Mouse (Mus musculus) embryo, embryonic 10 days (tissue): Measurements from ENCODE around the gene Six6.

ENCODE experiments used
- DNase-seq: peaks from one replicate; pipeline ENCODE4 v3.0.0-alpha.2; 2015; ENCODE audit warnings: low spot score

The Six6 gene

DNA sequence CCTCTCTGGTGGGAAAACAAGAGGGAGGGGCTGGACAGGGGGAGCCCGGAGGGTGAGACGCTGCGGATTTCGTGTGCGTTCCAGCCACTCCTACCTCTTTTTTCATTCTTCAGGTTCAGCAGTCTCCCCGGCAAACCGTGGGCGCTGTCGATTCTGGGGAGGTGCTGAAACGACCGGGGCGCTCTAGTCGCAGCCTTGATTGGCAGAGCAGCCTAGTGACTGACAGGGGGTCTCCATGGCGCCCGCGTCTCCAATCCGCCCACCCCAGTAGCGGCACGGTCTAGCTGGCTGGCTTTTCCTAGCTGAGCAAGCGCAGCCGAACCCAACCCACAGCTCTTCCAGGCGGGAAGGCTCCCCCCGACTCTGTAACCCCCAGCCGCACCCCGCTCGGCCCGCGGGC, at the start of gene Six6:
TSS of gene Six6 (plus strand) at position 277 of the 400 bp plus-strand sequence.
- peak; percentile 65 for DNase-seq

DNA sequence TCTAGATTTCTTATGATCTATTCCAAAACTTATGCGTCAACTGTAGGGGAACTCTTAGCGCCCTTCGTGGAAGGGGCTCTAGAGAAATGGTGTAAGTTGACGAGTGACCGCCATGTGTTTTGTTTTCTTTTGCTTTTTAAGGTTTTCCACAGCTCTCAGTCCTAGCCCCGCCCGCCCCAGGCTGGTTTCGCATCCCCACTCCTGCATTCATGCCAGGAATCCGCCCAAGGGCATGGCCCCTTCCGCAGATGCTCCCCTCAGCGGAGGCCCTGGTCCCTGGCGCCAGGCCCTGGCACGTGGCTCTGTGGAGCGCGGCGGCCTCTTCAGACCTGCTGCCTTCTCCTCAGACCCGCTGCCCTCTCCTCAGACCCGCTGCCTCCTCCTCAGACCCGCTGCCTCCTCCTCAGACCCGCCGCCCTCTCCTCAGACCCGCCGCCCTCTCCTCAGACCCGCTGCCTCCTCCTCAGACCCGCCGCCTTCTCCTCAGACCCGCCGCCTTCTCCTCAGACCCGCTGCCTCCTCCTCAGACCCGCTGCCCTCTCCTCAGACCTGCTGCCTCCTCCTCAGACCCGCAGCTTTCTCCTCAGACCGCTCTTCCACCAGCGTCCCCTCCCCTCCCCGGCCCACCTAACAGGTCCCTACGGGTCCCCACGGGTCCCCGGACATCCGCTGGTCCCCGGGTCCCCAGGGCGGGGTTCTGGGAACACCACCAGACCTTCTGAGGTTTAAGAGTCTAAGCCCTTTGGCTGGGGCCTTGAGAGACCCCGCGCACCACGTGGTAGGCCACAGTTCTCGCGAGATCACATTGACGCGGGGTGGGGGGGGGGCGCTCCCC, 22.3 kb upstream of the Six6 start:
- DNase-seq, result peak; percentile 60

DNA sequence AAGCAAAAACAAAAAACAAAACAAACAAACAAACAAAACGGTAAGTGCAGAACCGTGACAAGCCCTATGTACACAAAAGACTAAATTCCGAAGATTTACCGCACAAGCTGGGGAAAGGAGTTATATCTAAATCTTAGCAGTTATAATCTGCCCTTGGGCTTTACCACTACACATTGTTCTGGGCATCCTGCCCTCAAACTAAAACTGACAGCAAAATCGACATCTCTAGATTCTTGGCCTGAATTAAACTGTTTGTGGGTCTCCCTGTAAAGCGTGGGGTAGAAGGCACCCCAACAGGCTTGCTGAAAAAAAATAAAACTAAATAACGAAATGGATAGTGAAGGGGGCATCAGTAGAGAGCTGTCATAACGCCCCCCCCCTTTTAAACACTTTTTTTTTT, 2.9 kb upstream of the Six6 start:
- DNase-seq, result no peak

DNA sequence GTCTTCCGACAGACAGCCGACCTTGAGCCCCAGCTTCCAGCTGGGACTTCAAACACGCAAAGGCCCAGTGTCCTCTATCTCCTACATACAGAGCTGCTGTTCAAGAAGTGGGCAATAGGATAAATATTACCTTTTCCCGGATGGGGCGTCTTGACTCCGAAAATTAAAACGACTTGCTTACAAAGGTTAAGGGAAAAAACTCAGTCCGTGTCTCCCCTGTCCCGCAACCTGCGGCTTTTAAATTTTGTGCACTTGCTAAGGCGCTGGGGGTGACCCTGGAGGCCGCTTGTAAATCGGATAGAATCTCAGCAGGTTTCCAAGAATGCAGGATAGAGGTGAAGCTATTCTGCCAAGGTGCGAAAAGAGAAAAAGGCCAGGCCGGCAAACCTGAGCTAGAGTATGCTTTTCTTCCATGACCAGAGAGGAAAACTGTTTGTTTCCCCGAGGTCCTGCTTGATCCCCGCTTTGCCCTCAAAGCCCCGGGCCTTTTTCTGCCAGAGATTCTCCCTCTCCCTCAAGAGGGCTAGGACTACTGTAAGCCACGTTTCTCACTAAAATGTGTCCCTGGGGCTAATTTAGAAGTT, 2.1 kb upstream of the Six6 start:
- DNase-seq, result no peak

DNA sequence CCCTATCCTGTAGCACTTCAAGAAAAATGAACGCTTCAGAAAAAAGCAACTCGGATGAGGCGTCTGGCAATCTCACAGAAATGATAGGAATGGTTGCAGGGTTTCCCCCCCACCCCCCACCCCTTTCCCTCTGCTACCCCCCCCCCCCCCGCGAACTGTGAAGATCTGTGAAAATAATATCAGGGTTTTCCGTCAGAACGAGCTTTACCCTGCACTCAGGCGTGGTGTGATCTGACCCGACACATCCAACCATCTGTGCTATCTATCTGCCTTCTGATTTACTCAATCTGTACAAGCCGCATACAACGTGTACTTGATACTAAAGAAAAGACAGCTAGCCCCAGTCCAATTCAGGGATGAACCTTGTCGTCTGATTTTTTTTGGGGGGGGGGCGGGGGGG, 1.5 kb upstream of the Six6 start:
- DNase-seq, result peak; percentile 30

DNA sequence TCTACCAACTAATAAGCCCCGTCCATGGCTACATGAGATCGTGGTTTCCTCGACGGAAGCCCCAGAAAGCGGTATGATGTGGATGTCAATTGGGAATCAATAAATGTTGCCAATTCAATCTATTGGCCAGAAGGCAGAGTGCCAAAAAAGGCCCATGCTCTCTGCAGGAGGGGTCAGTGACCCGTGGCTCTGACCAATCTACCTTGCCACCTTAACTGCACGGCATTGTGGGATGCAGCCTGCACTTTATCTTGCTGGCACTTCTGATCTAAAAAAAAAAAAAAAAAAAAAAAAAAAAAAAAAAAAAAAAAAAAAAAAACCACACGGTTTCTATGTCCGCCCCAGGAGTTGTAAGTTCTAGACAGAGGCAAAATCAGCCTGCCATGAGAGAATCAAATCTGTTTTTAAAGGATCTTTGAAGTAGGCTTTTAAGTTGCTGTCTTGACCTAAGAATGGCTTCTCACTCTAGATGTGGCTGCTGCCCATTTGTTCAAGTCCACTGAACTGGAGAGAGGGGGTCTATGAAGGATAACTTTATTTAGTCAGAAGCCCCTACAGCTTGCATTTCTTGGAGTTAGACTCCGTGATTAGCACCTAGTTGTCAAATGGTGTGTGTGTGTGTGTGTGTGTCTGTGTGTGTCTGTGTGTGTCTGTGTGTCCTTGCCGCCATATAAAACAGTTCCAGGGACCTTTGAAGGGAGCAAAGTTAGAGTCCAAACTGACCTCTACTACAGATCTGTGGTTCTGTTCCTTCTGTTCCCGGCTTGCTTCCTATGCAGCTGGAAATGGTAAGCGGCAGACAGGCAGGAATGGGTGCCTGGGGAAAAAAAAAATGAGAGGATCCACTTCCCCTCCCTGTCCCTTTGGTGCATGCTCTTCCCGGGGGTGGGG, 847 bp upstream of the Six6 start:
- DNase-seq, result peak; percentile 27

DNA sequence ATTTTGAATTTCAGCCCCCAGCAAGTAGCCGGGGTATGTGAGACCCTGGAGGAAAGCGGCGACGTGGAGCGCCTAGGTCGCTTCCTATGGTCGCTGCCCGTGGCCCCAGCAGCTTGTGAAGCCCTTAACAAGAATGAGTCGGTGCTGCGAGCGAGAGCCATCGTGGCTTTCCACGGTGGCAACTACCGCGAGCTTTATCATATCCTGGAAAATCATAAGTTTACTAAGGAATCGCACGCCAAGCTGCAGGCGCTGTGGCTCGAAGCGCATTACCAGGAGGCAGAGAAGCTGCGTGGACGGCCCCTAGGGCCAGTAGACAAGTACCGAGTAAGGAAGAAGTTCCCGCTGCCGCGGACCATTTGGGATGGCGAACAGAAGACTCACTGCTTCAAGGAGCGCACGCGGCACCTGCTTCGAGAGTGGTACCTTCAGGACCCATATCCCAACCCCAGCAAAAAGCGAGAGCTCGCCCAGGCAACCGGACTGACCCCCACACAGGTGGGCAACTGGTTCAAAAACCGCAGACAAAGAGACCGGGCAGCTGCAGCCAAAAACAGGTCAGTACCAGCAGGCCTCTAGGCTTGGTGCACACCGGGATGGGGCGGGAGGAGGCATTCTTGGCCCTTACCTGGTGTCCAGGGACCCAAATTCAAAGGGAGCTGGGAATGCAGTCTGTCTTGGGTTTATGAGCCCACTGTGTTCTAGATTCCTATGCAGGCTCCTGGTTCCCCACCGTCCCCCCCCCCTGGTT, 554 bp downstream of the Six6 start, which contains the start of gene 4930447C04Rik:
TSS of gene 4930447C04Rik (minus strand) at position 704 of the 751 bp plus-strand sequence.
- peak; percentile 28 for DNase-seq

DNA sequence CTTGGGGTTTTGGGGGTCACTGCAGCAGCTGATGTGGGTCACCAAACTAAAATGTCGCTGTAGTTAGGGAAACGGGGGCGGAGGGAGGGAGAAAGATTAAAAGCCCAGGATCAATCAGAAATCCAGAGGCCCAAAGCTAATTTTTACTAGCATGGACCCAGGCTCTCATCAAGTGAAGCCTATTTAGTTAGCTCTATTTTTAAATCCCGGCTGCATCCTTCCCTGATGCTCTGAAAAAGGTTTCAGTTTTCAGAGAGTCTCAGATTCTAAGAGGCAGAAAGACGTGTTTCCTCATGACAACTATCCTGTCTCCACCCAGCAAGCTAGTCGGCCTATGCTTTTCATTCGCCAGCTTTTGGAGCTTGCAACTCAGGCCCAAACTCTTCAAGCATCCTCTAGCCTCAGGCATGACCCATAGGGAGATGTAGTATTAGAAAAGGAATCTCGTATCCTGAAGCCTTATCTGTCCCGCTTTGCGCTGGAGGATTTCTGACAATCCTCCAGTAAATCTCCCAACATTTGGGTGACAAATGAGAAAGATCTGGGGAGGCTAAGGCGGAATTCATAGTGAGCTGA, 1.2 kb downstream of the Six6 start:
- peak; percentile 22 for DNase-seq

DNA sequence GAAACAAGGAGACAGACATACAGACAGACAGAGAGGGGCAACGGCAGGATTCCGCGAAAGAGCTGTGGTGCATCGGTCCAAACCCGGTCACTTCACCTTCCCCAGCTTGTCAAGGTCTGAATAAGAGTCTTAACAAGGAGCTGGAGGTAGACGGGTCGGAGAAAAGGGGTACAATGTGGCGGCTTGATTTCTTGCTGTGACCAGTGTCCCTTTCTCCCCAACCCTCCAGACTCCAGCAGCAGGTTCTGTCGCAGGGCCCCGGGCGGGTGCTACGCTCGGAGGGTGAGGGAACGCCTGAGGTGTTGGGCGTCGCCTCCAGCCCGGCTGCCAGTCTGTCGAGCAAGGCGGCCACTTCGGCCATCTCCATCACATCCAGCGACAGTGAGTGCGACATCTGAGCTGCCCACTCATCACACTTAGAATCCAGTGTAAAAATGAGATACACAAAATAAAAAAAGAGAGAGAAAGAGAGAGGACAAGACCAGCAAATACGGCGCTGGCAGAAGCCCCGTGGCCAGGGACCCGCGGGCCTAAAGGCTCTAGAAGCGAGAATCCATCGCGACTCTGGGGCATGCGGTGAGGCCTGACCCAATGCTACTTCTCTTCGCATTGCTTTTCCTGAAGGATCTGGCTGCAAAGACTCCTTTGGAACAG, 1.8 kb downstream of the Six6 start:
- DNase-seq, result peak; percentile 68

DNA sequence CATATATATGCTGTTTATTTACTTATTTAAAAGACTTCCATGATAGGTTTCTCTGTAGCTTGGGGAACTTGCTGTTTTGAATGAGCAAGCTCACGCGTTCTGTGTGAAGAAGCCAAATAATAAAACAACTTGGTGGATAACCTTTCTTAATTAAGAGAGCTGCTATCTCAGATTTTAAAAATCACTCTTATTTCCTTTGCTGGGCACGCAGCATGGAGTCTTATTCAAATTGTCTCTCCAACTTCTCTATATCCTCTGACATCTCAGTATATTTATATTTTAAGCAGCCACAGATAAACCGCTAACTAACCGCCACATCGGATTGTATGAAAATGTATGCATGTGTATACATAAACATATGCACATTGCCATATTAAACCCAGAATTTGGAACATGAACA, 2.5 kb downstream of the Six6 start:
- DNase-seq, result no peak

DNA sequence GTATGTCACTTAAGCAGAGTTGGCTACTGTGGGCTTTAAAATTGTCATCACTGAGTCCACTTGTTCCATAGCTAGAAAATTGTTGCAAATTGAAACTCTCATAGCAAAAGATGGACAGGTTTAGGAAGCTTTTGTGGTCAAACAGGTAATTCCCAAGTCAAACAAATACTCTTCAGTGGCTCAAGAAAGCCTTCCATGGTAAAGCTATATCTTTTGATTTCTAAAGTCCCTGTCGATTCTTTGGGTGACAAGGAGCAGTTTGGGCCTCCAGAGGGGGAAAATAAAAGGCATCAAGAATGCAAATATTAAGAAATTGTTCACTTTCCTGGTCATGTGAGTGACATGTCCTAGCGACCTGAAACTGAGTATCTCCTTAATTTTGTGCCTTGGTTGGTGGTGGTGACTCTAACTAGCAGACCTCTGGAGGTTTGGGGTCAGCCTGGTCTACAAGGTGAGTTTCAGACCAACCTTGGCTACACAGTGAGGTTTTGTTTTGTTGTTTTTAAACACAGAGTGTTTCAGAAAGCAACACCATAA, 4.0 kb downstream of the Six6 start:
- no peak for DNase-seq

DNA sequence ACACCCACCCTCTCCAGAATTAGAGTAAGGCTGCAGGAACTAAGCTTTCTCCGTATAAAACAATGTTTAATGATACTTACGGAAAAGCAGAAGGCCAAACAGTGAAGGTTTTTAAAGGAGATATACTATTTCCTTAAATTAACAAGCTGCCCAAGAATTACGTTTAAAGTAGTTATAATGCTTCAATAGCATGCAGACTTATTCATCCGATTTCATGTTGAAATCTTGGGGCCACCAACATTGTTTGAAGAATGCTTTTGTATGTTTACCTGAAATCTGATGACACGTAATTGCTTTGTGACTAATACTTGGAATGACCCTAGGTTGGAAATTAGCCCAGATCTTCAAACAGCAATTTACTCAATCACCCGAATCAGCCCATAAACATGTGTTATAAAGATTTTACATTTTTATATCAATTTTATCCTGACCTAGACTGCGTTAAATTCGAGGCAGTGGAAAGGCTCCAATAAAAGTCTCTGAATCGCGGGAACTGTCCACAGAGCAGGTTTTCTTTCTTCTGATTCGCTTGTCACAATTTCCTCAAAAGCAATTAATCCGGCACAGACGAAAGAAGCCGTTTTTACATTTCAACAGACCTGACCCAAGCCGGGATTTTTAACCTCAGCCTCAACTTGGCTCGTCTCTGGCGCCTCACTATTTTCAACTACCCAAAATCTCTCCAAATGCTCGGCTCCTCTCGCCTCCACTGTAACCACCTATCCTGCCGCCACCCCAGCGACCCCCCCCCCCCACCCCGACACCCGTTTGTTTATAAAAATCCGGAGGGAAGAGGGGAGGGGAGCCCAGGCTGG, 4.9 kb downstream of the Six6 start:
- peak; percentile 45 for DNase-seq

DNA sequence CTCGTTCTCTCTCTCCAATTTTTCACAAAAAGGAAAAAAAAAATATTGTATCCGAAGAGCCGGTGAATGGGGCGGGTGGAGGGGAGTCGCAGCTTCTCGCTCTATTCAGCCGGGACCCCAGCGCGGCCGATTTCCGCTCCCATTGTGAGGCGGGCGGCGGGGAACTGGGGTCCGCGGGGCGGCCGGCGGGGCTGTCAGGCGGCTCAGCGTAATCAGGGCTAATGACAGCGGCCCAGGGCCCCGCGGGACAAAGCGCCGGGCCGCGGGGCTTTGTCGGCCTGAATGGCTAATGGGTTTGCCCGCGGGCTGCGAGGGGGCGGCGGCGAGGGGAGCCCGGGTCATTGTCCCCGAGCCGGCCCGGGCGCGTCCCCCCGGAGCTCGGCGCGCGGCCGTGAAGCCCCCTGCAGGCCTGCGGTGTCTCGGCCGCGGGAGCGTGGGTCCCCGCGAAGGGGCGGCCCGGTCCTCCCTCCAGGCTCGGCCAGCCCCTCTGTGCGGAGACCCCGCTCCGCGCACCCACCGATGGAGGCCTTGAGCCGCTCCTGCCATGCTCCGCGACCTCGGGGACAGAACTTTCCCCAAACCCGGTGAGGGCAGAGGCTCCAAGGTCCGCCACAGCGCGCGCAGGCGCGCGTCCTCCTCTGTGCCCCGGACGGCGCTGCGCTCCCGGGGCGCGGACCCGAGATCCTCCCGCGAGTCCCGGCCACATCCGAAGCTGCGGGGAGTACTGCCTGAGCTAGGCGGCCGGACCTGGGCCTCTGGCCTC, 5.8 kb downstream of the Six6 start:
- peak; percentile 65 for DNase-seq

DNA sequence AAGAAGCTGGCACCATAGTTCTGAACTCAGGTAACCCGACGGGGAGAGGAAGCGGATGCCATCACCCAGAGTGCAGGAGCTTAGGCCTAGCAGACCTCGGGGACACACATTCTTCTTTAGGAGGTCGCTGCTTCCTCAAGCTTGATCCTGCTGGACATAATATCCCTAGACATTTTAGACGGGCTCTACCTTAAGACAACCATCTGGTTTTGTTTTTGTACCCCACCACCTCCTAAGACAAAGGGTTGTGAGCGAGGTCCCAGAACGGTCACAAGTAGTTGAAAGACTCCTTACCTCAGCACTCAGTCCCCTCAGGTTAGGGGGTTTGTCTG, 6.3 kb downstream of the Six6 start:
- peak; percentile 42 for DNase-seq

DNA sequence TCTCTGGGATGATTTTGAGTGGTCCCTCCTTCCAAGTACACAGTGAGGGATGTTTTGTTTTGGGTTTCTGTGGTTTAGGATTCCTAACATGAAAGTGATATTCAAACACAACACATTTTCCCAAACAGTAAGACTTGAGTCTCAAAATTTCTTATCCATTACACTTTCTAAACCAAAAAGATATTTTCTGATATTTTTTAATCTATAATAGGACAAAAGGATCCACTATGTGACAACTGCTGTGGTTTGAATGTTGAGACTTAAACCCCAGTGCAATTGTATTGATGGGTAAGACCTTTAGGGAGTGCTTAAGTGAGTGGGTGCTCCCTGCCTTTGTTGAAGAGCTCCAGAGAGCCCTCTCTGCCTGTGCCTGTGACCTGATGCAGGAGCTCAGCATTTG, 7.1 kb downstream of the Six6 start:
- no peak for DNase-seq

DNA sequence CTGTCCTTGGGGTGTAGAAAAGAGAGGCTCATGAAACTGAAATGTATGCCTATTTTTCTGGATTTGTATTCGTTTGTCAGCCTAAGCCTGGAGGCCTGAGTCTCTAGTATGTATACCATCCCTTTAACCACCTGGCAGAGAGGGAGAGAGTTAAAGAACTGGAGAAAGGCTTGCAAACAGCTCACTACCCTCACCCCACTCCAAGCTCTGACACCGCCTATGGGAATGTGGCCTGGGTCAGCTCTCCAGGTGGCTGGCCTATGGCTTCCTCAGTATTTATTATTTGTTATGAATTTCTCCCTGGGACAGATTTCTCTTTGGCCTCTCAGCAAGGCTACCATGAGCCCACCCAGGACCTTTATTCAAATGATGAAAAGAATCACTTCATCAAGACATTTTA, 7.6 kb downstream of the Six6 start:
- no peak for DNase-seq

DNA sequence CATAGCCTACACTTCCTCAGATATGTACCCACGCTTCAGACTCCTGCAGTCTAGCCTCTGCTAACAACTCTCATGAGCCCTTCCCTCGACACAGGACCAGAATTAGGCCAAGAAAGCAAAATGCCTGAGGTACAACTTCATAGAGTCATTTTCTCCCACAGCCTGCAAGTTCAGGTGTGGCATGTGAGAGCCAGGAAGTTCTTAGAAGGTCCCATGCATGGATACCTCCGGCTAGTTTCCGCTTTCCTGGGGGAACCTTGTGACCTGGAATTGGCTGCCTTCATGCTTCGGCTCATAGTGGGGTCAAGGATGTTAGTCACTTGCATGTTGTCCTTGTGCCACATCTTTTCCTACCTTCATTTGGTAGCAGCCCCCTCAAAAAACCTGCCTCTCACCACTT, 13.4 kb downstream of the Six6 start:
- no peak for DNase-seq

DNA sequence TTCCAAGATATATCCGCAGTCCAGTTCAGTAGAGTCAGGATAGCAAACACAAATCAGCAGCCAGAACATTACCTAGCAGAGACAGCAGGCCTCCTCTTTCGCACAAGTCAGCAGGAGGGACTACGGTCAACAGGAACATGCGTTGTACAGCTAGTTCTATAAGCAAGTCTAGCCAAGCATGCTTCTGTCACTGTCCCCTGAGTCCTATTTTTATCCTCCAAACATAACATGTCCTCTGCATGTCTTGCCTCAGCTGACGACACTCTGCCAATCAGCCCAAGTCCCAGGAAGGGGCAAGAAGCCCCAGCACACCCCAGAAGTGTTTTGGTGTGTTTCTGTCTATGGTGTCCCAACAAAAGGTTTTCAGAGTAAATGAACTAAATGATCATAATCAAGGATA, 14.2 kb downstream of the Six6 start:
- no peak for DNase-seq

DNA sequence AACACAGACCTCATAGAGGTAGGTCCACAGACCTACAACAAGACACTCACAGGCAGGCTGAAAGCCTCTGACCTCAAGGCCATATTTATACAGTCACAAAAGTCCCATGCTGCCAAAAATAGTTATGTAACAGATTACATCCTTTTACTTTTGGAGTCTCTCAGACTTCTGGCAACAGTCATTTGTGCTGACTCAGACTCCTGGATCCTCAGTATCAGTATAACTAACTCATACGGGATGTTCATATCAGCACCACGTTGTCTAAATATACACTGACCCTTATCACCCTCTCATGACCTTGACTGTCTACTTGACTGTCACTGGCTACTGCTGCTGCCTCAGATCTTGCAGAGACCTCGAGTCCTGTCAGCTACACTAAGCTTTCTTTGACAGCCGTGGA, 15.2 kb downstream of the Six6 start:
- DNase-seq, result no peak
